Mouse (Mus musculus) cerebellum, adult 2 months (tissue): ENCODE measurements around the gene Gm11733.

Experiments
- CTCF ChIP-seq: fragments of 200-500 bp; IDR thresholded peaks from 2 replicates; pipeline ENCODE4 v1.5.1; 2011; ENCODE audit warnings: low read depth, mild to moderate bottlenecking, control low read depth, low read length, moderate library complexity, borderline replicate concordance; ENCODE audit not compliant: insufficient read depth
- POLR2A ChIP-seq: fragments of 200-500 bp; IDR thresholded peaks from 2 replicates; pipeline ENCODE4 v1.6.1; 2011; ENCODE audit warnings: low read length, control low read depth, borderline replicate concordance; ENCODE audit not compliant: insufficient read depth

GRCm38 (mm10) chr11:117466292-117466691 is 17.9 kb upstream of the Gm11733 start:
- no peak for TF ChIP-seq CTCF
- TF ChIP-seq POLR2A, result no peak
